Mouse (Mus musculus) midbrain, embryonic 14.5 days (tissue): ENCODE data around the gene Afap1l2. TPM values are rescaled to one million over a fixed set of nuclear protein-coding genes. Genes with fewer than 3 reads are reported as not detected.

Experiments used
- ATAC-seq: fragments of 200-750 bp; cut with Nextera tagmentation; 2 replicates; pipeline ENCODE4 v1.8.0; 2017; ENCODE audit warnings: moderate number of reproducible peaks, moderate library complexity; ENCODE audit not compliant: low FRiP score, low TSS enrichment
- DNase-seq: peaks from one replicate; pipeline ENCODE4 v3.0.0-alpha.2; 2015
- H3K27ac ChIP-seq: fragments of 300-500 bp; sonication (generic); replicated peaks from 2 replicates; pipeline ENCODE4 v1.5.1; 2014; ENCODE audit warnings: mild to moderate bottlenecking, low read depth, low read length, moderate library complexity
- H3K27me3 ChIP-seq: fragments of 300-500 bp; sonication (generic); 2 replicates; pipeline ENCODE4 v1.6.1; 2014; ENCODE audit warnings: low read length, control low read depth, mixed read lengths; ENCODE audit not compliant: control insufficient read depth, insufficient read depth
- H3K36me3 ChIP-seq: fragments of 300-500 bp; sonication (generic); 2 replicates; pipeline ENCODE4 v1.6.1; 2014; ENCODE audit warnings: low read length, control low read depth; ENCODE audit not compliant: control insufficient read depth, insufficient read depth
- H3K4me1 ChIP-seq: fragments of 300-500 bp; sonication (generic); 2 replicates; pipeline ENCODE4 v1.6.1; 2014; ENCODE audit warnings: mild to moderate bottlenecking, antibody characterized with exemption, low read length, control low read depth; ENCODE audit not compliant: control insufficient read depth, insufficient read depth
- H3K4me2 ChIP-seq: fragments of 300-500 bp; sonication (generic); 2 replicates; pipeline ENCODE4 v1.6.1; 2014; ENCODE audit warnings: mild to moderate bottlenecking, low read length, moderate library complexity
- H3K4me3 ChIP-seq: fragments of 300-500 bp; sonication (generic); replicated peaks from 2 replicates; pipeline ENCODE4 v1.5.1; 2014; ENCODE audit warnings: low read depth, low read length
- H3K9ac ChIP-seq: fragments of 300-500 bp; sonication (generic); replicated peaks from 2 replicates; pipeline ENCODE4 v1.6.1; 2014; ENCODE audit warnings: mild to moderate bottlenecking, low read length, moderate library complexity
- H3K9me3 ChIP-seq: fragments of 300-500 bp; sonication (generic); 2 replicates; pipeline ENCODE4 v1.6.1; 2016; ENCODE audit warnings: low read length, control low read depth, mixed read lengths; ENCODE audit not compliant: control insufficient read depth
- WGBS: fragments of 180-500 bp; shearing (Covaris S2); extraction: QIAGEN DNeasy Blood & Tissue Kit; methylation state at CpG from one replicate; pipeline ENCODE4 v1.1.7; 2014; 5-methylcytosine and 5-hydroxymethylcytosine counted together
- polyA plus RNA-seq: library from polyadenylated mRNA; unstranded; fragments of >200 nt; fragmentation: Nextera tagmentation; extraction: Ambion mirVana; gene quantifications from 2 replicates; pipeline ENCODE4 v1.2.1, GENCODE M21; 2014

Afap1l2 gene
- polyA plus RNA-seq, 1 experiment from 2014 or later = 8.8 TPM

DNA sequence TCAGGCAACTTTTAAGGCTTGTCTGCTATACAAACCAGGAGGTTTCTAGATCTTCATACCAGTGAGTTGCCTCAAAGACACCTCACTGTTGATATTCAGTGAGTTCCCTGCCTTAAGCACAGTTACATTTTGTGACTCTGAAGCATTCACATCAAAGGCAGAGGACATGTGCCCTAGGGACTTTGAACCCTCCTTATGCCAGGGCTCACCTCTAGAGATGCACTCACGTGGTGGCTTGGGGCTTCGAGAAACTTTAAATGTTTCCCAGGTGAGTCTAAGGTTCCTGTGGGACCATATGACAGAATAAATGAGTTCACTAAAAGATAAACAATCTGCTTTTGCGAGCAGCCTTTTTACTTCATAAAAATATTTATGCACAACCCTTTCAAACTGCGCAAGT lies 50.0 kb downstream of the Afap1l2 start:
- H3K9ac ChIP-seq = no peak overlapping the region
- ATAC-seq (no peak), DNase-seq (no peak)
- WGBS = 87% methylated on average over 4 of the region's 4 CpGs
- no peaks in the 10 kb centered on the region for H3K4me1 ChIP-seq
- H3K27ac ChIP-seq = no peak overlapping the region
- H3K27me3 ChIP-seq = no peaks in the 10 kb centered on the region
- H3K4me3 ChIP-seq = no peak overlapping the region
- no peaks in the 10 kb centered on the region for H3K9me3 ChIP-seq
- no peak overlapping the region for H3K4me2 ChIP-seq
- no peaks in the 10 kb centered on the region for H3K36me3 ChIP-seq

DNA sequence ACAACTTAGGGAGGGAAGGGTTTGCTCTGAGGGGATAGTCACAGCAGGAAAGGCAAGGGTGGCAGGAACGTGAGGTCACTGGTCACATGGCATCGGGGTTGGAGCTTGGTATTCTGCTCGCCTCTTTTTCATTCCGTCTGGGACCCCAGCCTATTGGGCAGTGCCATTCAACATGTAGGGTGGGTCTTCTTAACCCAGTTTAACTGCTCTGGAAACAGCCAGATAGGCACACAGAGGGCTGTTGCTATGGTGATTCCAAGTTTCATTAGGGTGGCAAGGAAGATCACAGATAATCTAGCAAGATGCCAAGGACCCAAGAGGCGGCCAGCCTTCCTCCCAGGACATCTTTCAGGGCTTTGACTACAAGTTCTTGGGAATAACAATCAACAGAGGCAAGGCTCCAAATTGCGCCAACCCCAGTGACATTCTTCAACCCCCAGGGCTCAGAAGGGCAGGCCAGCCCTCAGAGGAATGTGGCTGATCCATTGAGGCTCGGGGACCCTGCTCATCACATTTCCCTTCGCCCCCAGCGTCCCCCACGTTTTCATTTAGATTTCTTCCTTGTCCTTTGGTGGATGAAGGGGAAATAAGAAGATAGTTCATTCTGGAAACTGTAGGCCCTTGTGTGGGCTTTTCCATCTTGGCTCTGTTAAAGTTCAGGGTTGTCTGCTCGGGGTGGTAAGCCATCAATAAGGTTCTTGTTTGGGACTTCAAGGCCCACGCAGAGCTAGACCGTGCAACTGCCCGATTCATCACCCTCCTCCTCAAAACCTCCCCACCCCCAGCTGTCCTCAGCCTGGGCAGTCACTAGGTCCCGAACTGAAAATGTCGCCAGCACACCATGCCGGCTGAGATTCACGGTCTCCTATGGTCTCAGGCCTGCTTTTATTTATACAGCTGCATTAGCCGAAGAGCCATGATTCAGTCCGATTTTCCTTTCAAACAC lies 52.2 kb downstream of the Afap1l2 start:
- Histone ChIP-seq H3K27me3 (no peaks in the 10 kb centered on the region), H3K27ac (no peak overlapping the region), H3K9me3 (no peaks in the 10 kb centered on the region), H3K4me3 (no peak overlapping the region), H3K4me2 (no peak overlapping the region), H3K4me1 (no peaks in the 10 kb centered on the region), H3K9ac (no peak overlapping the region), H3K36me3 (no peaks in the 10 kb centered on the region)
- DNase-seq (no peak), ATAC-seq (no peak)
- WGBS = 85% methylated on average over 20 of the region's 20 CpGs

DNA sequence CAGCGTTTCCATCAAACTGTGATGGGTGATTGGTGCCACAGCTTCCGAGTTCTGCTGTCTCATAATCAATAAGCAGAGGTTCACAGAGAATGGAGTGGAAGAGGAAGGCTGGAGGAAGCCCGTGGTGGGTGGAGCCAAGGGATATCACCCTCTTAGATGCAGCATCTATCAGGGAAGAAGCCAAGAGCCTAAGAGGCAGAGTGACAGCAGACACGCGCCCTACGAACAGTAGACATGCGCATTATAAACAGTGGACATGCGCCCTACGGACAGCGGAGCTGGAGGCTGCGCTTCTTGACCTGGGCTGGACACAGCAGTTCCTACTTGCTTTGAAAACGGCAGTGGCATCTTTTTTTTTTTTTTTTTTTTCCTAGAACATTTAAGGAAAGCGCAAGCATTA lies 53.2 kb downstream of the Afap1l2 start:
- ATAC-seq = no peak
- WGBS = 91% methylated on average over 13 of the region's 13 CpGs
- H3K9ac ChIP-seq = no peak overlapping the region
- H3K4me3 ChIP-seq = no peak overlapping the region
- no peaks in the 10 kb centered on the region for H3K27me3 ChIP-seq
- H3K9me3 ChIP-seq = no peaks in the 10 kb centered on the region
- H3K4me1 ChIP-seq = no peaks in the 10 kb centered on the region
- H3K27ac ChIP-seq = no peak overlapping the region
- H3K4me2 ChIP-seq = no peak overlapping the region
- no peak for DNase-seq
- no peaks in the 10 kb centered on the region for H3K36me3 ChIP-seq

DNA sequence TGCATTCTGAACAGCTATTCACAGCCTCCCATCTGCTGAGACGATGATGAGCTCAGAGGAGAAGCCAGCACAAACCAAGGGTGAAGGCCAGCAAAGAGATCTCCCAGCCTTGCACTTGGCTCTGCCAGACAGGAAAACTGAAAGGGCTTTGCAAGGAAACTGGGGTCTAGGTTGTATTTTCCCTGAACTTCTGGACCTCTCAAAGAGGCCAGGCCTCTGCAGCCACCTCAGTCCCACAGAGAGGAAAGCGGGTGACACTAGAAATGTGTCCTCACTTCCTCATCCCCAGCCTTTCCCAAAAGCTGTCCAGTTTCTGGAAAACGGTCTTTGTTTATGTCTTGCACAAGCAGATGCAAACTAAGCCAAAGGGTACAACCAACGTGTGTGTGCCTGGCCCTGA lies 54.2 kb downstream of the Afap1l2 start:
- no peaks in the 10 kb centered on the region for H3K9me3 ChIP-seq
- H3K9ac ChIP-seq = no peak overlapping the region
- 88% methylated on average over 4 of the region's 4 CpGs for WGBS
- ATAC-seq (no peak), DNase-seq (no peak)
- H3K4me2 ChIP-seq = no peak overlapping the region
- H3K4me1 ChIP-seq = no peaks in the 10 kb centered on the region
- H3K4me3 ChIP-seq = no peak overlapping the region
- H3K27me3 ChIP-seq = no peaks in the 10 kb centered on the region
- H3K36me3 ChIP-seq = no peaks in the 10 kb centered on the region
- no peak overlapping the region for H3K27ac ChIP-seq

DNA sequence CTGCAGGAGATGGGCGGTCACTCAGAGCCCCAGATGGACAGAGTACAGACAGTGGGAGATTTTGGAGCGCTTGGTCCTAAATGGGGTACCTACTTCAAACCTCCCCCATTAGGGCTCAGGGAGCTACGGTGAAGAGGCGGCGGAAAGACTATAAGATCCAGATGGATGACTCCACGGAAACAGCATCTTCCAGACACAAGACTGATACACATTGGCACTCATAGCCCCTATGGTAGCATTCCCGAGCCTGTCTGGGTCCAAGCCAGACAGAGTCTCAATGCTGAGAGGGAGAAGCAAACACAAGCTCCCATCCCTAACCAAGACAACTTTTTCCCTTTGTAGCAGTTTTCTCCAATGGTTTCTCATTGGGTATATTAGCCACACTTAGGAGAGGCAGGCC lies 57.2 kb downstream of the Afap1l2 start:
- no peak overlapping the region for H3K4me3 ChIP-seq
- no peak for DNase-seq
- WGBS = 86% methylated on average over 7 of the region's 7 CpGs
- no peak overlapping the region for H3K4me2 ChIP-seq
- H3K4me1 ChIP-seq = no peaks in the 10 kb centered on the region
- no peak for ATAC-seq
- H3K9me3 ChIP-seq = no peaks in the 10 kb centered on the region
- H3K9ac ChIP-seq = no peak overlapping the region
- no peak overlapping the region for H3K27ac ChIP-seq
- H3K27me3 ChIP-seq = no peaks in the 10 kb centered on the region
- H3K36me3 ChIP-seq = no peaks in the 10 kb centered on the region

DNA sequence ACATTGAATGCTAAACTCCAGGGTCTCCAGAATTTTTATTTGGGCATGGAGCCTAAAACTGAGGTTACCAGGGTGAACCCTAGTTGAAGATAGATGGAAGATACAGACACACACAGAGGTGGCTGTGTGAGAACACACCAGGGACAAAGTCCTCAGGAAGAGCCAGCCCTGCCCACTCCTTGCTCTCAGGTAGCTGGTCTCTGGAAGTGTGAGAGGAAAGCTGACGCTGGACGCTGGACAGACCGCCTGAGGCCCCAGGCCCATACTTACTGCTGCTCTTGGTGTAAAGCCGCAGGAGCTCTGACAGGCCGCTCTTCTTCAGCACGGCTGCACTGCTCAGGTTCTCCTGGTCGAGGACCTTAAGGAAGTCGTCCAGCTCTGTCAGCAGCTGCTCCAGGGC lies 58.2 kb downstream of the Afap1l2 start:
- 75% methylated on average over 8 of the region's 8 CpGs for WGBS
- no peaks in the 10 kb centered on the region for H3K4me1 ChIP-seq
- no peak overlapping the region for H3K9ac ChIP-seq

DNA sequence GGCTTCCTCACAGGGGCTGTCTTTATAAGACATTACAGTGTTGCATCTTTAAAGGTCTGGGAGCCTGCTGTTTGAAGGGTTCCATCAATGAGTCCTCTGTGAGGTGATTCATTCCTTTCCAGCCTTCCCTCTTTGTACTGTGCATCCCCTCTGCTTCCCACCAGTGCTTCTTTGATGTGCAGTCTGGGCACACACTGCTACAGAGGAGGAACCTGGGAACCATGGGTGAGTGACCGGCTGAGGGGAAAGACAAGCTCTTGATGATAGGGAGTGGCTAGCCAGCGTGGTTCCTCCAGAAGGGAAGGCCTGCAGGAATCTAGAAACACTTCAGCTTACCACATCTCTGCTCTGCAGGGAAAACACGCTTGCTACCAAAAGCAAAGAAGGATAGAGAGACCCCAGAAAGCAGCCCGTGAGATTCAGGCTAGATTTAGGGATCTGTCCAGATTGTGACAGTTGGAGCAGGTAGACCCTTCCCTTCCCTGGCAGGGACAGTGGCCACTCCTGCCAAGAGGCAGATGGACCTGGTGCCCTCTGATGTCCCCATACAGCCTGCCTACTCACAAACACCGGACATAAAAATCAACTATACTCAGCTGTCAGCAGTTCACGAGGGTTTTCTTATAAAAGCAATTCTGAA lies 59.9 kb downstream of the Afap1l2 start:
- Histone ChIP-seq H3K27me3 (no peaks in the 10 kb centered on the region), H3K36me3 (no peaks in the 10 kb centered on the region), H3K4me2 (no peak overlapping the region), H3K9me3 (no peaks in the 10 kb centered on the region), H3K27ac (no peak overlapping the region), H3K4me1 (no peaks in the 10 kb centered on the region), H3K4me3 (no peak overlapping the region), H3K9ac (no peak overlapping the region)
- 70% methylated on average over 6 of the region's 6 CpGs for WGBS
- no peak for DNase-seq
- no peak for ATAC-seq

More for the DNA sequence above, 58.2 kb downstream of the Afap1l2 start:
- no peak overlapping the region for H3K4me2 ChIP-seq
- ATAC-seq (no peak), DNase-seq (no peak)
- no peaks in the 10 kb centered on the region for H3K27me3 ChIP-seq
- H3K36me3 ChIP-seq = no peaks in the 10 kb centered on the region
- H3K4me3 ChIP-seq = no peak overlapping the region
- H3K9me3 ChIP-seq = no peaks in the 10 kb centered on the region
- no peak overlapping the region for H3K27ac ChIP-seq

DNA sequence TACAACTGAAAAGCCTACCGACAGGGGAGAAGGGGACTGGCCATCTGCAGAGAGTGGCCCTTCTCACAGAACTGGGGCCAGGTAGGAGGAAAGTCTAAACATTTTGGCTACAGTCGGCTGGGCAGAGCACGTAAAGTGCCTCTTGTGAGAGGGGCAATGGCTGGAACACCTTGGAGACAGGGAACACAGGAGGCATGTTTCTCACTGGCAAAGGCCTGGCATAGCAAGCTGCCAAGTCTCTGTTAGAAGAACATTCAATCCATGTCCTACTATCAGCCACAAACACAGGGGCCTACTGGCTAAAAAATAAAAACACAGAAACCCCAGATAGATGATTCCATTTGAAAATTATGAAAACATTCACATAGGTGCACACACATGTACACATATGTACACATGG lies 61.3 kb downstream of the Afap1l2 start:
- no peak for DNase-seq
- Histone ChIP-seq H3K4me2 (no peak overlapping the region), H3K9ac (no peak overlapping the region), H3K27ac (no peak overlapping the region), H3K27me3 (no peaks in the 10 kb centered on the region), H3K36me3 (no peaks in the 10 kb centered on the region), H3K9me3 (no peaks in the 10 kb centered on the region), H3K4me3 (no peak overlapping the region), H3K4me1 (no peaks in the 10 kb centered on the region)
- WGBS = 84% methylated on average over 3 of the region's 3 CpGs
- no peak for ATAC-seq

DNA sequence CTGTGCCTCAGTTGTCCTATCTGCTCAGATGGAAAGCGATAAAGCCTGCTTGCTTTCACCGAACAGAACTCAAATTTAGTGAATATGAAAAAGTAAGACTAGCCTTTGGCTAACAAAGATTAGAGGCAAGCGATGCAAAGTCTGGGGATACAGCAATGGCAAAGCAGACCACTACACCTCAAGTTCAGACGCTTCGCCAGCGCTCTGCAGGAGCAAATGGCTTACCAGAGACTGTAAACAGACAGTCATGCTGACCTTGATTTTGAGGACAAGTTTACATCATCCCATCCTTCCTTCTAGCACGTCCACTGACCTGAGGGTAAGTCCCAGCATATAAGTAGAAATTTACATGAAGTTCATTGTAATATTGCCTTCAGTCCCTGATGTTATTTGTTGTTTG lies 61.8 kb downstream of the Afap1l2 start:
- DNase-seq = no peak
- Histone ChIP-seq H3K4me2 (no peak overlapping the region), H3K36me3 (no peaks in the 10 kb centered on the region), H3K27ac (no peak overlapping the region), H3K27me3 (no peaks in the 10 kb centered on the region), H3K9me3 (no peaks in the 10 kb centered on the region), H3K9ac (no peak overlapping the region), H3K4me1 (no peaks in the 10 kb centered on the region), H3K4me3 (no peak overlapping the region)
- no peak for ATAC-seq
- whole genome bisulfite sequencing = 96% methylated on average over 7 of the region's 7 CpGs
